Mouse (Mus musculus): ENCODE results near the gene Ttc28.

- no peak for TF ChIP-seq CTCF (IDR thresholded peaks at IDR 0.05; ENCODE audit: control insufficient read depth, insufficient read depth, low read length)
- TF ChIP-seq POLR2A (IDR thresholded peaks at IDR 0.05; ENCODE audit: borderline replicate concordance, control insufficient read depth, low read depth, low read length): no peak
Measured at GRCm38 (mm10) chr5:111113183-111113582, 233.6 kb downstream of the Ttc28 start.
